Mouse (Mus musculus) c-Kit-positive CD71-positive TER-119-negative erythroid progenitor cells, embryonic 14.5 days (primary cell): ENCODE results near the gene Rps19.
"Not testable (repeated sequence)": the region's sequence is repeated elsewhere in the genome, so short reads cannot be mapped to it uniquely, and the experiment has no call there.

Experiments
- DNase-seq: peaks from one replicate; pipeline ENCODE4 v3.0.0-alpha.2; 2013; ENCODE audit warnings: low read depth

Rps19 gene

DNA sequence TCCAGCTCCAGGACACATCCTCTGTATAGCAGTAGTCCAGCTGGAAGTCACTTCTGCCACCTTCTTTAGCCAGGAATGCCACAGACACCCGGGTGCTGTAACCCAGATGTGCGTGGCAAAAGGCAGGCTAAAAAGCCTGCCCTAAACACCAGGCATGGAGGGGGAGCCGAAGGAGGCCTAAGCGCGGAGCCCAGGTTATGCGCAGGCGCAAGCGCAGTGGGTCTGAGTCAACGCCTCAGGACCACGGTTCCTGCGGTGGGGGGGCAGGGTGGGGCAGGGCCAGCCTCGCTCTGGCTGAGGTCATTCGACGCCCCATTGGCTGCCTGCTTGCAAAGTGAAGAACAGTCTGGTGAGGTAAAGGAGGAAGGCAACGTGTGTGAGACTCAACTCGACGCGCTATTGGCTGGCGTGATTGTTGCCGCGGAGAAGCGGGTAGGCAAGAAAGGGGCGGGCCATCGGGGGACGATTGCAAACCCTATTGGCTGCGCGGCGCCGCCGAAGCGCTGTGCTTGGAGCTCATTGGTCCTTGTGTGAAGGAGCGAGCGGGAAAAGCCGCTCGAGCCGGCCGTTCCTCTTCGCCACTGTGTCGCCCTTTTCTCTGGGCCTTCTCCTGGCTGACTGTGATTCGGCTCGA is 14.5 kb upstream of the Rps19 start, which contains the start of the genes Lypd4 and Dmrtc2:
Gene Lypd4, minus strand, starts transcription at position 410 of the 634 bp plus-strand sequence.
Gene Dmrtc2, plus strand, starts transcription at position 526 of the 634 bp plus-strand sequence.
- DNase-seq, result no peak

DNA sequence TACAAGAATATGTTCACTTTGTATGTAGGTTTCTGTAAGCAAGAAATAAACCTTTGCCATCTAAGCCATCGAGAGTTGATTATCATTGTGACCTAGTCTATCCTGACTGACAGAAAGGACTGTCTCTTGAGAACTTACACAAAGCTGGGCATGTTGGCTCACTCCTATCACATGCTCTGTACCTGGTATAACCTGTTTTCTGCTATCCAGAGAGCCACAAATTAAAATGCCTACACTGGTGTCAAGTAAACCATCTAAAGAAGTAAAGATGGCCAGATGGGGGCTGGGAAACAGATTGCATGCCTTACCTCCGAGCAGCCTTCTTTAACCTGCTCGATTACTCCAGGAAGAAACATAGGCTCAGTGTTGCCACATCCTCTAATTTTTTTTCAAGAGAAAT is 6.6 kb upstream of the Rps19 start:
- no peak for DNase-seq

DNA sequence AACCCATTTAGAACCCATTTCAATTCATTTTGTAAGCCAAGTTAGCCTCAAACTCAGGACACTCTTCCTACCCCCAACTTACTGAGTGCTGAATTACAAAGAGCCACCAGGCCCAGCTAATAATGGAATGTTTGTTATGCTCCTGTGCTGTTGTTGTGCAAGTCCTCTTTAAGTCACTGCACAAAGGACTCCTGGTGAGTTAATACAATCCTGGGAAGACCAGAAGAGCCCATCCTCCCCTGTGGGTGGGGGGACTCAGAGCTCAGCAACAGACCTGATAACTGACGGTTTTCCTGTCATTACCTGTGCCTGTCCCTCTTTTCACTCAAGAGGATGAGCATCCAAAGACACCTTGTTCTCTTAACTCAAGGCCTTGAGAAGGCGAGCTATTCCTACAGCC is 4.6 kb upstream of the Rps19 start:
- DNase-seq, result no peak

DNA sequence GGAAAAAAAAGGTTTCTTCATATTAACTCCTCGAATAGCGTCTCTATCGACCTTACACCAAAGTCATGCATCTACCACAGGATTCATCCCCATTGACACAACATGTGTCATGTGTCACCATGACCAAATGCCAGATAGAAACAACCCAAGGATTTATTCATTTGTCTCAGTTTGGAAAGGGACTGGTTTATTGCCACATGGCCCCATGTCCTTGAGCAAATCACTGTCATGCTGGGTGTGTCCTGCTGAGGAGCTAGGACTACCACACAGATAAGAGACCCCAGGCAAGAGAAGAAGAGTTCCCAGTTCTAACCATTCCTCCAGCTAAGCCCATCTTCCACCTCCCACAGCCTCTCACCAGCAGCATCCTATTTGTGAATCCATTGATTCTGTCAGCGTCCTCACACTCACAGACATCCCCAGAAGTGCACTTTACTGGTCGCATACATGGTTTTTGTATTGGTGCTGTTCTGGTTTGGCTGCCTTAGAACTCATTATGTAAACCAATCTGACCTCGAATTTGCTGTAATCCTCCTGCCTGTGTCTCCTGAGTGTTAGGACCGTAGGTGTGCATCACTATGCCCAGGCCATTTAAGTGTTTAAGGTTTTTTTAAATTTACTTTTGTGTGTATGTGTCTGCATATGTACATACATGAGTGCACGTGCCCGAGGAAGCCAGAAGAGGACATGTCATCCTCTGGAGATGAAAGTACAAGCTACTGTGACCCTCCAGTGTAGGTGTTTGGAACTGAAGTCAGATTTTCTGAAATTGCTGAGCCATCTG is 1.6 kb upstream of the Rps19 start:
- DNase-seq, result no peak

DNA sequence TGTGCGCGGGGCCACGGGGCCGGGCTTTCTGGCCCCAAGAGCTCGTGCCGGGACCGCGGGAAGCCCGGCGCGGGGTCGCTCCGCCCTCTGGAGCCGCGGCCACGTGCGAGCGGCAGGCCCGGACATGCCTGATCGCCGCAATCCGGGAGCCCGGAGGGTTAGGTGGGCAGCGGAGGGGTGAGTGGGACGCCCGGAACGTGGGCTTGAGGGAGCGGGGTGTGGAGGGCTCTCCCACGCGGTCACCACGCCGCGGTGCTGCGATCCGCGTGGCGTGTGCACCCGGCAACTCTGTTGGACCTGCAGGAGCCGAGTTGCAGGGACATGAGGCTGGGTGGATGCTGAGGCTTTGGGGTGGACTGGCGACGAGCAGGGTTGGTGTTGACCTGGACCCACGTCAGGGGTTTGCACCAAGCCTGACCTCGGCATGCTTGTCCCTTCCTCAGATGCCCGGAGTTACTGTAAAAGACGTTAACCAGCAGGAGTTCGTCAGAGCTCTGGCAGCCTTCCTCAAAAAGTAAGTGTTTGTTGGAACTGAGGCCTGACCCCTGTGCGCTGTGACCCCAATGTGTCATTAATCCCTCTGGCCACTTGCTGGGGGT is 621 bp downstream of the Rps19 start:
- DNase-seq, result no peak

DNA sequence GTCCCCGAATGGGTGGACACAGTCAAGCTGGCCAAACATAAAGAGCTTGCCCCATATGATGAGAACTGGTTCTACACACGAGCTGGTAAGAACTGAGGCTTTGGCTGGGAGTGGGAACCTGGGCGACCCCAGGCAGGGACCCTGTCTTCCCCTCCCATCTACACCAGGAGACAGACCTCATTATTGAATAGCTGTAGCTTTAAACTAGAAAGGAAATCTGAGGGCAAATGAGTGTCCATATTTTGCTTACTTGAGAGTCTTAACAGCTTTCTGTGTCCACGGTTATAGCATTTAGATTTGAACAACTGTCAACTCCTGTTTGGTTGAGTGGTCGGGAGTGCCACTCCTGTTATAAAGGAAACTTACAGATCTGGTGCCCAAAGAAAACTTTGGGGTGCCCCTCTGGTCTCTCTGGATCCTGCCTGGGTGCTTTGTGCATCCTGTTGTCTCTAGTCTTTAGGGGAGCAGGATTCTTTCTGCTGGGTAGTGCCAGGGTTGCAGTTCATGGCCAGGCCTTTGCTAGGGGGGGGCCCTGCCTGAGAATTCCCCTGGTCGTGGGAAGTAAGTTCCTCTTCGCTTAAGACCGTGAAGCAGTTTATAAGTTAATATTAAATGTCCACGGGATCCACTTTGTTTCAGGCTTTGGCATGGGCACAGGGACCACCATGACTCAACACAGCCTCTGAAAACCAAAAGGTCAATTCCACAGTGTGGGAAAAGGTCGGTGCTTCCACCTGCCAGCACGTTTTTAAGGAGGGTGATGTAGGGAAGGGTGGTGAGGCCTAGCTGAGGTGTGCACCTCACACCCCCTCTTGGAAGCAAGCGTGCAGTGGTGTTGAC is 1.5 kb downstream of the Rps19 start:
- DNase-seq, result no peak

DNA sequence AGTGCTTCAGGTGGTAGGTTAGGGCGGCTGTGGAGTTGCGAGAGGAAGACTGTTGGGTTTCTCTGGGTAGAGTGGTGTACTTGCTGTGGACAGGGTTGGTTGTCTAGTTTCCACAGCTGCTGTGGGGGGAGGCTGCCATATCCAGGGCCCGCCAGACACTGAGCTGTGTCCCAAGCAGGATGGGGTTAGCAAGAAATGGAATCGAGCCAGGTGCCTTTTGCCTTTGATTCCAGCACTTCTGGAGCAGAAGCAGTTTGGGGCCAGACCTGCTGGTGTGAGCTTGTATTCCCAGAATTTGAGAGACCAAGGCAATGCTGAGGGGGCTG is 2.1 kb downstream of the Rps19 start:
- no peak for DNase-seq

DNA sequence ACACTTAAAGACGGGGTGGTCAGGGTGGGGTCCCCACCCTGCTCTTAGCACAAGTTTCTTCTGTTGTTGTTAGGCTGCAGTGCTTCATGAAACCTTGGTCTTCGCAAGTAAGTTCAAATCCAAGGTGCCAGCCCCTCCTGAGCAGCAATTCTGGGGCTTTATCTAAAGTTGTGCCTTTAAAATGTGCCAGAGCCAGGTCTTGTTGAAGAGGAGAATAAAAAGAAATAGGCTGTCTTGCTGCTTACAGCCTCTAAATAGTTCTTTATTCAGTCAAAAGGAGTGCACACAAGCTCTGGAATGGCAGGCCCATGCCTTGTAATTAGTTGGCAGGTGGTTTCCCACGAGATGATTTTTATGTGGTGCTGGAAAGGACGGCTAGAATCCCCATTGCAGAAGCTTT is 2.9 kb downstream of the Rps19 start:
- no peak for DNase-seq

DNA sequence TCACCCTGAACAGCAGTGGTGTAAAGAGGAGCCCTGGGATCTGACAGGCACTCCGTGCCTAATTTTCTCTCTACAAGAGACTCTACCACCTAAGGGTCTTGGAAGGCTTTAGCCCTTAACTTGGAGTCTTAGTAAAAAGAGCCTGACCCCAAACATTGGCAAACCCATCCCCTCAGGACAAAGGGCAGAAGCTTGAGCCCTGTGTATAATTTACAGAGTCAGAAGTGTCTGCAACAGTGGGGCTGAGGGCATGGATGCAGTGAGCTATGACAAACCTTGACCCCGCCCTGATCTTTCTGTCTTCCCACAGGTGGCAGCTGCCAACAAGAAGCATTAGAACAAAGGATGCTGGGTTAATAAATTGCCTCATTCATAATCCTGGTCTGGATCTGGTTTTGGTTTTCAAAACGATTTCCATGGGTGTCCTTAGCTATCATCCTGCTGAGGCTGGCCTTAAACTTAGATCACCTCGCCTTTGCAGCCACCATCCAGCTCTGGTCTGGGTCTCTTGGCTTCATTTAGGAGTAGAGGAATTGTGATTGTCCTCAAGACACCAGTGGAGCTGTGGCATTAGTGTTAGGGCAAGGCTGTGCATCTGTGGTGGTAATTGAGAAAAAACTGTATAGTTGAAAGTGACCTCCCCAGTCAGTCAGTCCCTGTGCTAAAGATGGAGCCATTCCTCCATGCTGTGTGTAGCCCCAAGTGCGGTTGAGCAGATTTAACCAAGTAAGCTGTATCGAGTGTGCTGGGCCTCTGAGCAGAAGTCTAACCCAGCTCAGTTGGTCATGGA is 5.5 kb downstream of the Rps19 start:
- DNase-seq, result peak; percentile 40

DNA sequence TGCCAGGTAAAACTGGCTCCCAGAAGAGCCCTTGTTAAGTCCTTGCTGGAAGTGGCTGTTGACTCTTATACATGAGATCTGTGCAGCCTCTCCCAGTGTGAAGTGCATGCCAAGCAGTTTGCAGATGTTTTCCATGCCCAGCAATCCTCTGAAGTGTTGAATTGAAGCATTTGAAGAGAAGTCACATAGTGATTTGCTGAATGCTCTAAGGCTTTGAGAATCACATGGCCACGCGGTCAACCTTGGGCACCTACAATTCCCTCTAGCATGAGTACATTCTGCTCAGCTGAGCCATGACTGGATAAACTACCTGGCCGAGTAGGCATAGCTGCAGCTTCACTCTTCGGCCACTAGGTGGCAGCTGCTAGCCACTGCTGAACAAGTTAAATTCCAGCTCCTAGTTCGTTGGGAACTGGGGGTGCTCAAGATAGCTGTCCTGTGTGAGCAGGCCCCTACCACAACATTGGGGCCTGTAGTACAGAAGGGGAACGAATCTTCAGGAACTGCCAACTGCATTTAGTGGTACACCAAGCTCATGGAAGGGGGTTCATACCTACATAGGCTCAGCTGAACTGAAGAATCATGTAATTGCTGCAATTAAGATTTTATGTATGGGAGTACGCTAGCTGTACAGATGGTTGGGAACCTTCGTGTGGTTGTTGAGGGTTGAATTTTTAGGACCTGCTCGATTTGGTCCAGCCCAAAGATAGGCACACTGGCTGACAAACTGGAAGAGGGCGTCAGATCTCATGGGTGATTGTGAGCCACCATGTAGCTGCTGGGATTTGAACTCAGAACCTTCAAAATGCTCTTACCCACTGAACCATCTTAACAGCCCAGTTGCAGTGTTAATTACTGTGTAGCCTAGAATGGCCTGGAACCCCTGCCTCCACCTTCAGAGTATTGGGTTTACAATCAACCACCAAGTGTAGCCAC is 6.4 kb downstream of the Rps19 start:
- peak; percentile 87 for DNase-seq

DNA sequence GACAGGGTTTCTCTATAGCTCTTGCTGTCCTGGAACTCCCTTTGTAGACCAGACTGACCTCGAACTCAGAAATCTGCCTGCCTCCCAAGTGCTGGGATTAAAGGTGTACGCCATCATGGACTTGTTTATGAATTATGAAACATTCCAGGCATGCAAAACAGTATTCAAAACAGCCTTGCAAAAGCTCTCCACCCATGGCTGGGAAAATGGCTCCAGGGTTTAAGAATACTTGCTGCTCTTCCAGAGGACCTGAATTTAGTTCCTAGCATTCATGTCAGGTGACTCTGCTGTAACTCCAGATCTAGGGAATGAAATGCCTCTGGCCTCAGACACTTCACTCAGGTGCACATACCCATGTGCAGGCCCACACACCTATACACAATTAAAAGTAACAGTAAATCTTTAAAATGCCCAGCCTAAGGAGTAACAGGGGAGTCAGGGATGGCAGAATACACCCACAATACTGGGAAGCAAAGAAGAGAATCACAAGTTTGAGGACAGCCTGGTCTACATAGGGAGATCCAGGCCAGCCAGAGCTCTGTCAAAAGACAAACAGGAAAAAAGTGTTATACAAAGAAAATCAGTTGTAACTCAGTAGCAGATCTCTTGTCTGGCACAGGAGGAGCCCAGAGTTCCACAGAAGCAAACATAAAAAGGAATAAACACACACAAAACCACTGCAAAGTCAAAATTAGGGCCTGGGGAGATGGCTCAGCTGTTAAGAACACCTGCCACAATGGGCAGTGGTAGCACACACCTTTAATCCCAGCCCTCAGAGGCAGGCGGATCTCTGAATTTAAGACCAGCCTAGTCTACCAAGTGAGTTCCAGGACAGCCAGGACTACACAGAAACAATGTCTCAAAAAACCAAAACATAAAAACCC is 7.3 kb downstream of the Rps19 start:
- DNase-seq, result no peak

DNA sequence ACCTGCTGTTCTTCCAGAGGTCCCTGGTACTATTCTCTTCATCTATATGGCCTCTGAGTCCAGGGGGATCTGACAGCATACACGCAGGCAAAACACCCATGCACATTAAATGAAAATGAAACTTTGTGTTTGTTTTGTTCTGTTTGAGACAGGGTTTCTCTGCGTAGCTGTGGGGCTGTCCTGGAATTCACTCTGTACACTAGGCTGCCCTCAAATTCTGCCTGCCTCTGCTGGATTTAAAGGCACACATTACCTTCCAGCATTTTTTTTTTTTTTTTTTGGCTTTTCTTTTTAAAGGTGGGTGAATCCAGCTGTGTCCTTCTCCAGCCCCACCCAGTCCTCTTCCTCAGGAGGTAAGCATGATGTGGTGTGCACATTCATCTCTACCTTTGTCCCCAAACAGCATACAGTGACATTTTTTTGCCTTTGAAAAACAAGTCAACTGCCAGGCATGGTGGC is 8.0 kb downstream of the Rps19 start:
- no peak for DNase-seq

DNA sequence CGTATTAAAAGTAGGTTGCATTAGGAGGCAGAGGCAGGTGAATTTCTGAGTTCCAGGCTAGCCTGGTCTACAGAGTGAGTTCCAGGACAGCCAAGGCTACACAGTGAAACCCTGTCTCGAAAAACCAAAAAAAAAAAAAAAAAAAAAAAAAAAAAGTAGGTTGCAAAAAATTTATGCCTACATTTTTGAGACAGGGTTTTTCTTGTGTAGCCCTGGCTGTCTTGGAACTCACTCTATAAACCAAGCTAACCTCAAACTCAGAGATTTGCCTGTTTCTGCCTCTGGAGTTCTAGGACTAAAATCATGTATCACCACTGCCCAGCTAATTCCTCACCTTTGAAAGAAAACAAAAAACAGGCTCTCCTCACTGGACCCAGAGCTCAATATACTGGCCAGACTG is 11.6 kb downstream of the Rps19 start:
- not testable (repeated sequence) for DNase-seq

DNA sequence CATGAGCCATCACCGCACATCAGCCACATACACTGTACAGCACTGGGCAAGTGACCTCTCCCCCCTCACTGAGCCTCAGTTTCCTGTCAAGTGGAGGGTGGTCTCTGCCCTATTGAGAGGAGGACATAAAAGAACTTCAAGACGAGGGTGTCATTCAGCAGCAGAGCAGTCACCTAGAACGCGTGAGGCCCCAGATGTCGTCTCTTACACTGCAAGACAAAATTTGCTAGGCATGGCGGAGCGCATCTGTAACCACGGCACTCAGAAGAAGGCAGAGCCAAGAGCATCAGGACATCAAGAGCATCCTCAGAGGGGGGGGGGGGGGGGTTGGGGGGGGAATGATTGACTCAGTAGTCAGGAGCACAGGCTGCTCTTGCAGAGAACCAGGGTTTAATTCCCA is 12.1 kb downstream of the Rps19 start:
- DNase-seq, result no peak

DNA sequence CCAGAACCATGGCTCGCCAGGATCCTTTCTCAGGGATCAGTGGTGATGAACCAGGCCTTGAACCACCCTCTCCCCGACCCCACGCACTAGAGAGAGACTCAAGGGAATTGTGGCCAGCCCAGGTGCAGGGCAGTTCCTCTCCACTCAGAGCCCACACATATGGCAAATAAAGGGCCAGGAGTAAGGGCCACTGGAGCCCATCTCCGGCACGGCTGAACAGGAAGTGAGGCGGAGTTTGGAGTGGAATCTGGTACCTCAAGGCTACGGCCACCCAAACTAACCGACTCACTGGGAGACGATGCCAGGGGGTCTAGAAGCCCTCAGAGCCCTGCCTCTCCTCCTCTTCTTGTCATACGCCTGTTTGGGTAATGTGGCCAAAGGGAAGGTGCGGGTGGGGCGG is 13.1 kb downstream of the Rps19 start, which contains the start of gene Cd79a:
Gene Cd79a, plus strand, starts transcription at position 158 of the 400 bp plus-strand sequence.
- no peak for DNase-seq

DNA sequence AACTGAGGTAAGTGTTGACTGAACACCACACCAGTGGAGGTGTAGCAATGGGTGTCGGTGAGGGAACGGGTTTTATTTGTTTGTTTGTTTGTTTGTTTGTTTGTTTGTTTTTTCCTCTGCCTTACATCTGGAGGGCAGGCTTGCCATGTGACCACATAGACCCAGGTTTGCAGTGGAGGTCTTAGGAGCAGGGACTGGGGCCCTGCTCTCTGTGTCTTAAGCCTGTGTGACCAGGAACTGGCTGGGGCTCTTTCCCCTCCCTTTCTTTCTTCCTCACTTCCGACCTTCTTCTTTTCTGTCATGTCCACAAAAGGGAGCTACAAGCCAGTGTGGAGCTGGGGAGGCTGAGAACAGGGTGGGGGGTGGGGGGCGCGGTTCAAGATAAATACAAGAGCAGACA is 13.8 kb downstream of the Rps19 start:
- no peak for DNase-seq

DNA sequence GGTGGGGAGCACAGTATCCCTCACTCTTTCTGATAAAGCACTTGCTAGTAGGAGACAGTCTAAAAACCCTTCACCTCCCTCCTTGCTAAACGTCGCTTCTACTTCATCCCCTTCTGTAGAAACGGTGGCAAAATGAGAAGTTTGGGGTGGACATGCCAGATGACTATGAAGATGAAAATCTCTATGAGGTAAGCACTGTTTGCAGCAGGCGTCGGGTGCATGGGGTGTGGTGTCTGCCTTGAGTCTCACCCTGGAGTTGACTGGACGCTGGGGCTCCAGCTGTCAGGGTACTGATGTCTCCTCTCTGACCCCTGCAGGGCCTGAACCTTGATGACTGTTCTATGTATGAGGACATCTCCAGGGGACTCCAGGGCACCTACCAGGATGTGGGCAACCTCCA is 16.9 kb downstream of the Rps19 start:
- no peak for DNase-seq

DNA sequence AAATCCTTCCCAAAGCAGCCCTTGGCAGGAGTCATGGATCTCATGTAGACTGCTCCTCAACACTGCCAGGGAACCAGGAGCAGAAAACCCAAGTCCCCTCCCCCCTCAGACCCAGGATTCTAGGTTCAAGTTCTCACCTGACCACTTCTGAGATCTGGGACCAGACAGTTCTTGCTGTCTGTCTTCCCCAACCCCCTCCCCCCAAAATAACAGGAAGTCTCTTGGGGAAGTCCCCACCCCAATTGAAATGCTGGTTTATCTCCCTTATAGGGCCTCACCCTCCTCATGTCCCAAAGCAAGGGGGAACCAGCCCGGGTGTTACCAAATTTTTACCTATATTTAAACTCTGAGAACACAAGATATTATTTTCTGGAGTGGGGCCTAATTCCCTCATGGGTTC is 17.7 kb downstream of the Rps19 start:
- no peak for DNase-seq

DNA sequence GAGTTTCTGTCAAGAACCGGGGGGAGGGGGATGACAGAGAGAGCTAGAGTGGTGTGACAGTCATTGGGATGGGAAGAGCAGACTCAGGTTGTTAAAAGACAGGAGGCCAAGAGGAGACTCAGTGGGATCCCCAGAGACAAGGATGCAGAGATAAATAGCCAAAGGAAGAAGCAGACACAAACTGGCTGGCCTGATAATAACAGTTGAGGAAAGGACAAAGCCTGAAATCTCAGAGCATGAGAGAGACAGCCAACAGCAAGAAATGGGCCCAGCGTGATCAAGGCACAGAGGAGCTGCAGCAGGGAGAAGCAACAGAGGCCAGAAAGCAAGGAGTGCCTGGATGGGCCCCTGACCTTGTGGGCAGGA is 18.1 kb downstream of the Rps19 start:
- no peak for DNase-seq
